Comparison of ENCODE assay signal across 8 mouse cellular contexts in genomic region chr6:87042004-87042336, GRCm38 (mm10). TPM values are rescaled to one million over a fixed set of nuclear protein-coding genes. Genes with fewer than 3 reads are reported as not detected.
DNase-seq lines count a peak whose midpoint lies in the region; ATAC-seq and TF ChIP-seq lines count a peak whose summit lies in the region.

No protein-coding gene starts in this region.

- peak overlapping the region; percentile 99 for H3K27ac ChIP-seq in heart, adult 2 months
- peak overlapping the region; percentile 91 for H3K27ac ChIP-seq in thymus, adult 2 months (ENCODE audit: control insufficient read depth, insufficient read depth, low read length)
- peak overlapping the region; percentile 100 for H3K27ac ChIP-seq in limb, embryonic 15.5 days
- H3K27ac ChIP-seq in stomach, postnatal 0 days (replicated peaks) = peak overlapping the region; percentile 99

- peak overlapping the region; percentile 62 for H3K4me2 ChIP-seq in limb, embryonic 15.5 days
- peak overlapping the region; percentile 78 for H3K4me2 ChIP-seq in stomach, postnatal 0 days (replicated peaks; ENCODE audit: low read depth)

- no peaks in the 10 kb centered on the region for H3K27me3 ChIP-seq in heart, adult 2 months (ENCODE audit: control insufficient read depth, insufficient read depth, low read length)
- H3K27me3 ChIP-seq in thymus, adult 2 months (ENCODE audit: control insufficient read depth, insufficient read depth, low read length) = no peaks in the 10 kb centered on the region
- no peaks in the 10 kb centered on the region for H3K27me3 ChIP-seq in limb, embryonic 15.5 days
- H3K27me3 ChIP-seq in stomach, postnatal 0 days (ENCODE audit: control insufficient read depth, insufficient read depth, low read length) = no peaks in the 10 kb centered on the region

- TF ChIP-seq EP300 in heart, adult 2 months (IDR thresholded peaks at IDR 0.05; ENCODE audit: insufficient read depth, low read depth, low read length) = no peak
- peak; percentile 27 for TF ChIP-seq EP300 in stomach, postnatal 0 days (optimal IDR thresholded peaks at IDR 0.05)

- peaks cover 3% of the 10 kb centered on the region for H3K4me1 ChIP-seq in heart, adult 2 months (ENCODE audit: control insufficient read depth, insufficient read depth, low read length)
- H3K4me1 ChIP-seq in thymus, adult 2 months (replicated peaks; ENCODE audit: control insufficient read depth, insufficient read depth, low read length) = peaks cover 20% of the 10 kb centered on the region
- H3K4me1 ChIP-seq in limb, embryonic 15.5 days = peaks cover 15% of the 10 kb centered on the region
- 0 out of 2 replicates have a peak, but pooled peaks cover 2% of the 10 kb centered on the region for H3K4me1 ChIP-seq in stomach, postnatal 0 days (replicated peaks; ENCODE audit: control insufficient read depth, insufficient read depth)

- no peaks in the 10 kb centered on the region for H3K9me3 ChIP-seq in limb, embryonic 15.5 days
- H3K9me3 ChIP-seq in stomach, postnatal 0 days (ENCODE audit: control insufficient read depth, low read length) = no peaks in the 10 kb centered on the region

- no peak for ATAC-seq in limb, embryonic 15.5 days (ENCODE audit: insufficient number of reproducible peaks, low FRiP score, low TSS enrichment, low read depth)
- no peak for ATAC-seq in stomach, postnatal 0 days (ENCODE audit: low FRiP score, low TSS enrichment)

- intact Hi-C loops in heart, adult 2 months (cut with DNase I) = loop anchor here (2.0 kb wide), 1 partner anchor 31 kb away; no protein-coding TSS in a partner anchor

- no peak for TF ChIP-seq CTCF in heart, adult 2 months (IDR thresholded peaks at IDR 0.05)
- no peak for TF ChIP-seq CTCF in thymus, adult 2 months (IDR thresholded peaks at IDR 0.05; ENCODE audit: borderline replicate concordance, control insufficient read depth, extremely low read depth, insufficient read depth, low read length, poor library complexity)
- no peak for TF ChIP-seq CTCF in stomach, postnatal 0 days (IDR thresholded peaks at IDR 0.05; ENCODE audit: low read depth)

- peak overlapping the region; percentile 83 for H3K9ac ChIP-seq in heart, adult 2 months (ENCODE audit: low read depth, low read length)
- H3K9ac ChIP-seq in limb, embryonic 15.5 days = peak overlapping the region; percentile 85
- H3K9ac ChIP-seq in stomach, postnatal 0 days (ENCODE audit: low read length) = peak overlapping the region; percentile 81

- WGBS in heart, adult 2 months = under 1% methylated on average over 11 of the region's 11 CpGs
- under 1% methylated on average over 11 of the region's 11 CpGs for WGBS in thymus, adult 2 months
- under 1% methylated on average over 11 of the region's 11 CpGs for WGBS in limb, embryonic 15.5 days
- WGBS in stomach, postnatal 0 days = under 1% methylated on average over 11 of the region's 11 CpGs

- TF ChIP-seq POLR2A in heart, adult 2 months (IDR thresholded peaks at IDR 0.05; ENCODE audit: insufficient read depth, low read depth, low read length) = no peak
- no peak for TF ChIP-seq POLR2A in thymus, adult 2 months (IDR thresholded peaks at IDR 0.05; ENCODE audit: control insufficient read depth, extremely low read depth, insufficient read depth, low read length, poor library complexity)

- H3K79me2 ChIP-seq in heart, adult 2 months (replicated peaks; ENCODE audit: control insufficient read depth, insufficient read depth, low read length) = peaks cover 4% of the 10 kb centered on the region; the same call in 1 of the 2 replicates

- no peak for DNase-seq in heart, adult 2 months
- no peak for DNase-seq in heart, adult 18-20 months
- no peak for DNase-seq in thymus, adult 2 months
- DNase-seq in thymus, postnatal 36 days = no peak
- no peak for DNase-seq in stomach, postnatal 0 days (ENCODE audit: low spot score)
- no peak for DNase-seq in cerebellum, adult 8-10 months
- DNase-seq in embryo, embryonic 9.5 days (ENCODE audit: extremely low spot score) = no peak

- H3K36me3 ChIP-seq in heart, adult 2 months (ENCODE audit: control insufficient read depth, insufficient read depth, low read length) = no peaks in the 10 kb centered on the region
- no peaks in the 10 kb centered on the region for H3K36me3 ChIP-seq in thymus, adult 2 months (ENCODE audit: control insufficient read depth, insufficient read depth, low read length)
- no peaks in the 10 kb centered on the region; the same call in 1 of the 2 replicates for H3K36me3 ChIP-seq in limb, embryonic 15.5 days
- no peaks in the 10 kb centered on the region for H3K36me3 ChIP-seq in stomach, postnatal 0 days (ENCODE audit: control insufficient read depth, insufficient read depth, low read length)

- peak overlapping the region; percentile 84 for H3K4me3 ChIP-seq in heart, adult 2 months
- peak overlapping the region; percentile 78 for H3K4me3 ChIP-seq in thymus, adult 2 months (ENCODE audit: control insufficient read depth, insufficient read depth, low read length)
- H3K4me3 ChIP-seq in limb, embryonic 15.5 days = peak overlapping the region; percentile 94
- peak overlapping the region; percentile 86 for H3K4me3 ChIP-seq in stomach, postnatal 0 days (ENCODE audit: low read depth, low read length)

RNA-seq across cellular contexts. Expression of gene Gfpt1, which starts 0.7 kb away (rescaled TPM):
- 10 to 100 TPM; 16.1 to 17.5 TPM for total RNA-seq in heart, adult 2 months (2021)
- polyA plus RNA-seq in heart, adult 2 months (2012; rRNA removed) = 6.1 and 13.0 TPM in 2 replicates
- 10 to 100 TPM; 16.9 to 20.8 TPM for total RNA-seq in heart, adult 18-20 months (2021)
- 12.6 and 13.5 TPM in 2 replicates for polyA plus RNA-seq in thymus, adult 2 months (2012; rRNA removed)
- 21.0 and 22.5 TPM in 2 replicates for polyA plus RNA-seq in limb, embryonic 15.5 days (2015; fragmentation: Nextera tagmentation; extraction: Ambion mirVana)
- polyA plus RNA-seq in stomach, postnatal 0 days (2015; fragmentation: Nextera tagmentation; extraction: Ambion mirVana) = 14.5 and 17.4 TPM in 2 replicates

RNA-seq across cellular contexts. Expression of gene Nfu1, which starts 32.9 kb away (rescaled TPM):
- 10 to 100 TPM; 67.6 to 72.3 TPM for total RNA-seq in heart, adult 2 months (2021)
- 200 and 213 TPM in 2 replicates for polyA plus RNA-seq in heart, adult 2 months (2012; rRNA removed)
- 10 to 100 TPM; 78.6 to 80.5 TPM for total RNA-seq in heart, adult 18-20 months (2021)
- 94.7 and 100 TPM in 2 replicates for polyA plus RNA-seq in thymus, adult 2 months (2012; rRNA removed)
- polyA plus RNA-seq in limb, embryonic 15.5 days (2015; fragmentation: Nextera tagmentation; extraction: Ambion mirVana) = 89.8 and 97.2 TPM in 2 replicates
- polyA plus RNA-seq in stomach, postnatal 0 days (2015; fragmentation: Nextera tagmentation; extraction: Ambion mirVana) = 76.6 and 80.9 TPM in 2 replicates
